Mouse (Mus musculus): ENCODE results near the gene Abcc8. TPM values are rescaled to one million over a fixed set of nuclear protein-coding genes. Genes with fewer than 3 reads are reported as not detected.

Abcc8 gene
- polyA plus RNA-seq (2017; shearing (Covaris generic)) = 0.54 TPM

GRCm38 (mm10) chr7:46179431-46180275 lies at the start of gene Abcc8:
Abcc8 (minus strand) TSS chr7:46180033.

GRCm38 (mm10) chr7:46100563-46100962 lies 79.3 kb downstream of the Abcc8 start, which contains the start of gene Kcnj11:
Kcnj11 (minus strand) TSS chr7:46100764.

Other genes starting within 250 kb of the Abcc8 start
- 0.10 TPM for gene Abcc6, start 149.7 kb downstream of the Abcc8 start, polyA plus RNA-seq (2017; shearing (Covaris generic))
- gene Nomo1, start 146.3 kb downstream of the Abcc8 start, polyA plus RNA-seq (2017; shearing (Covaris generic)) = 24.0 TPM
- gene Kcnj11, start 79.3 kb downstream of the Abcc8 start, polyA plus RNA-seq (2017; shearing (Covaris generic)) = 0.16 TPM
- not detected for gene Ush1c, start 58.5 kb upstream of the Abcc8 start, polyA plus RNA-seq (2017; shearing (Covaris generic))
- gene Otog, start 61.0 kb upstream of the Abcc8 start, polyA plus RNA-seq (2017; shearing (Covaris generic)) = not detected
- gene Myod1, start 196.4 kb upstream of the Abcc8 start, polyA plus RNA-seq (2017; shearing (Covaris generic)) = not detected
- gene Kcnc1, start 216.5 kb upstream of the Abcc8 start, polyA plus RNA-seq (2017; shearing (Covaris generic)) = 0.93 TPM